Mouse (Mus musculus) testis, adult 2 months (tissue): ENCODE measurements around the gene Nos1ap. TPM values are rescaled to one million over a fixed set of nuclear protein-coding genes. Genes with fewer than 3 reads are reported as not detected.
A peak's percentile ranks its signal among the peaks of the same experiment; 100 is the strongest.

Source experiments
- H3K27ac ChIP-seq: fragments of 200-500 bp; 2 replicates; pipeline ENCODE4 v1.5.1; 2012; ENCODE audit warnings: low read depth, low read length; ENCODE audit not compliant: control insufficient read depth, insufficient read depth
- H3K27me3 ChIP-seq: fragments of 200-500 bp; 2 replicates; pipeline ENCODE4 v1.6.1; 2012; ENCODE audit warnings: mild to moderate bottlenecking, low read length, moderate library complexity; ENCODE audit not compliant: control insufficient read depth, insufficient read depth
- H3K36me3 ChIP-seq: fragments of 200-500 bp; 2 replicates; pipeline ENCODE4 v1.6.1; 2012; ENCODE audit warnings: mild to moderate bottlenecking, low read length; ENCODE audit not compliant: control insufficient read depth, insufficient read depth
- H3K4me1 ChIP-seq: fragments of 200-500 bp; 2 replicates; pipeline ENCODE4 v1.6.1; 2012; ENCODE audit warnings: low read length; ENCODE audit not compliant: control insufficient read depth, insufficient read depth
- H3K4me3 ChIP-seq: fragments of 200-500 bp; 2 replicates; pipeline ENCODE4 v1.5.1; 2012; ENCODE audit warnings: low read depth, mild to moderate bottlenecking, low read length, moderate library complexity, mixed read lengths; ENCODE audit not compliant: control insufficient read depth
- CTCF ChIP-seq: fragments of 200-500 bp; IDR thresholded peaks from 2 replicates; pipeline ENCODE4 v1.5.1; 2012; ENCODE audit warnings: low read depth, mild to moderate bottlenecking, inconsistent platforms, low read length, moderate library complexity; ENCODE audit not compliant: control insufficient read depth, insufficient read depth, insufficient replicate concordance
- POLR2A ChIP-seq: fragments of 200-500 bp; IDR thresholded peaks from 2 replicates; pipeline ENCODE4 v1.6.1; 2012; ENCODE audit warnings: low read depth, mild to moderate bottlenecking, inconsistent platforms, low read length, moderate library complexity; ENCODE audit not compliant: control insufficient read depth
- polyA plus RNA-seq: library from polyadenylated mRNA; depleted of rRNA; stranded (reverse); fragments of >200 nt; gene quantifications from 2 replicates; pipeline ENCODE4 v1.2.3, GENCODE M21; 2012

Gene Nos1ap
- polyA plus RNA-seq, 1 experiment: 2.1 TPM

DNA sequence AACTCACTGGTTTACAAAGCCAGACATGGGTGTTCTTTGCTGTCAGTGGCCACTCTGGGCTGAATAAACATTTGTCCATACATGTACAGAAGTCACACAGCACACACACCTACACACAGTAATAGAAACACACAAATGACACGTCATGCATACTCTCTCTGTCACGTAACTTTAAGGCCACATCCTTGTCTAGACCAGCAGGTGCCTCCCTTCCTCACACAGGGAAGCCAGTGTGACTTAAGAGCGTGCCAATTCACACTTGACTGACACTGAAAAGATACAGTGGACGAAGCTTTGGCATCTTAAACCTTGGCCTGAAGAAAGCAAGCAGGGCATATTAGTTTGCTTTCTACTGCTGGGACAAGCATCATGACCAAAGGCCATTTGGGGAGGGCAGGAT lies 256.9 kb downstream of the Nos1ap start:
- no peak overlapping the region for H3K27ac ChIP-seq
- H3K4me1 ChIP-seq: no peaks in the 10 kb centered on the region
- no peak overlapping the region for H3K4me3 ChIP-seq
- TF ChIP-seq CTCF (no peak), POLR2A (no peak)
- no peaks in the 10 kb centered on the region for H3K27me3 ChIP-seq
- H3K36me3 ChIP-seq: no peaks in the 10 kb centered on the region

- no peaks in the 10 kb centered on the region for H3K36me3 ChIP-seq
- no peak overlapping the region for H3K27ac ChIP-seq
- H3K4me1 ChIP-seq: no peaks in the 10 kb centered on the region
- TF ChIP-seq POLR2A (no peak), CTCF (no peak)
- H3K27me3 ChIP-seq: no peaks in the 10 kb centered on the region
- no peak overlapping the region for H3K4me3 ChIP-seq
These were observed 257.7 kb downstream of the Nos1ap start for GRCm38 (mm10) chr1:170331926-170332325.

- Histone ChIP-seq H3K4me3 (no peak overlapping the region), H3K27ac (no peak overlapping the region), H3K36me3 (no peaks in the 10 kb centered on the region), H3K4me1 (no peaks in the 10 kb centered on the region), H3K27me3 (no peaks in the 10 kb centered on the region)
- TF ChIP-seq CTCF (no peak), POLR2A (no peak)
These were observed 264.4 kb downstream of the Nos1ap start for GRCm38 (mm10) chr1:170325277-170325676.

DNA sequence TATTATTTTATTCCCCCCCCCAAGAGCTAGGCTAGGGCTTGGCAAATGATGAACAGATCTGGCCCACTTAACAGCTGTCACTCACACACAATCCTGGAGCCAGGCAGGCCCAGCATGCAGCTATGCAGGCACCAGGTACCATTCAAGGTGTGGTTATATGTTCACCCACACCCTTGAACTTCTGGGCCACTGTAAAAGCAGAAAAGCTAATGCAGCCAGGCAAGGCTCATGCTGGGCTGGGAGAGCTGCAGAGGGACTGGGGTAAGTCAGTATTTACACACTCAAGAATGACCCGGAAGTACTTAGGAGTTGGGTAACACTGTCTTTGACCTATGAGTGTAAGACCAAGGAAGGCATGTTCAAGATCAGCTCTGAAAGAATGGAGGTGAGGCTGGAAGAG lies 265.3 kb downstream of the Nos1ap start:
- Histone ChIP-seq H3K4me3 (no peak overlapping the region), H3K36me3 (no peaks in the 10 kb centered on the region), H3K27ac (no peak overlapping the region), H3K27me3 (no peaks in the 10 kb centered on the region), H3K4me1 (no peaks in the 10 kb centered on the region)
- TF ChIP-seq POLR2A (no peak), CTCF (no peak)

GRCm38 (mm10) chr1:170323001-170323400 lies 266.7 kb downstream of the Nos1ap start:
- no peak overlapping the region for H3K27ac ChIP-seq
- H3K4me1 ChIP-seq: no peaks in the 10 kb centered on the region
- no peaks in the 10 kb centered on the region for H3K27me3 ChIP-seq
- TF ChIP-seq CTCF: no peak
- TF ChIP-seq POLR2A: no peak
- no peaks in the 10 kb centered on the region for H3K36me3 ChIP-seq
- no peak overlapping the region for H3K4me3 ChIP-seq

DNA sequence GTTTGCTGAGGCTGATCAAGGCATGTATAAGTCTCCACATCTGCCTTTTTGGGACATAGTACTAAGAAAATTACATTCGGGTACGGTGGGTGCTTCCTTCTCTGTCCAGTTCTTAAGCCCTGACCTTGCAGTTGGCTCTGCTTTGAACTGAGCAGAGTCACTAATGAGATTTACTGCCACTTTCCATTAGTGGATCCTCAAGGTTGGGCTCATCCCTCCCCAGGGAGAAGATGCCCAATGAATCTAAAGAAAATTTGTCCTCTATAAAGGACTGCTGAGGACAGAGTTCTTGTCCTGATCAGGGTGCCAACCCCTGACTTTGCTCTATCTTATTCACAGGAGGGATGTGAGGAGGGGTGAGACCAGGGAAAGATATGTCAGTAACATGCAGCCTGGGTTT lies 267.6 kb downstream of the Nos1ap start:
- Histone ChIP-seq H3K4me1 (no peaks in the 10 kb centered on the region), H3K27ac (no peak overlapping the region), H3K36me3 (no peaks in the 10 kb centered on the region), H3K27me3 (no peaks in the 10 kb centered on the region), H3K4me3 (no peak overlapping the region)
- no peak for TF ChIP-seq CTCF
- no peak for TF ChIP-seq POLR2A

GRCm38 (mm10) chr1:170311431-170311830 lies 278.2 kb downstream of the Nos1ap start:
- Histone ChIP-seq H3K4me1 (no peaks in the 10 kb centered on the region), H3K27me3 (no peaks in the 10 kb centered on the region), H3K27ac (no peak overlapping the region), H3K4me3 (peak overlapping the region; percentile 78), H3K36me3 (no peaks in the 10 kb centered on the region)
- TF ChIP-seq CTCF: no peak
- TF ChIP-seq POLR2A: no peak

GRCm38 (mm10) chr1:170308503-170308902 lies 281.2 kb downstream of the Nos1ap start, which contains the start of gene Spata46:
Gene Spata46, plus strand, starts transcription at chr1:170308803.
- TF ChIP-seq CTCF (no peak), POLR2A (peak; percentile 89; the same call in 1 of the 2 replicates)

More at GRCm38 (mm10) chr1:170308503-170308902, 281.2 kb downstream of the Nos1ap start, which contains the start of gene Spata46:
- Histone ChIP-seq H3K27ac (no peak within 1 kb of the TSS), H3K4me3 (peak within 1 kb of the TSS; percentile 78), H3K27me3 (no peaks in the 10 kb centered on the region), H3K4me1 (no peaks in the 10 kb centered on the region; the same call in 1 of the 2 replicates), H3K36me3 (no peaks in the 10 kb centered on the region)
